Mouse (Mus musculus): ENCODE results near the gene H2al1i.
"Not testable (repeated sequence)": the region's sequence is repeated elsewhere in the genome, so short reads cannot be mapped to it uniquely, and the experiment has no call there.

GRCm38 (mm10) chrX:11314858-11315257 lies 9.6 kb upstream of the H2al1i start, which contains the start of gene H2al1f:
- not testable (repeated sequence) for TF ChIP-seq CEBPB (IDR thresholded peaks at IDR 0.05; ENCODE audit: low read depth); CTCF (IDR thresholded peaks at IDR 0.05; ENCODE audit: control insufficient read depth, insufficient read depth, insufficient read length); MYOD1 (IDR thresholded peaks at IDR 0.05; ENCODE audit: control insufficient read depth, insufficient read length, low read depth); MAX (IDR thresholded peaks at IDR 0.05); MYOG (IDR thresholded peaks at IDR 0.05; ENCODE audit: control insufficient read depth, extremely low read depth, insufficient read length); FOSL1 (IDR thresholded peaks at IDR 0.05; ENCODE audit: insufficient read depth, low read length, poor library complexity, severe bottlenecking)
